Mouse (Mus musculus) kidney, postnatal 10 days (tissue): ENCODE measurements around the gene Tstd1.

Experiments
- DNase-seq: peaks from one replicate; pipeline ENCODE4 v3.0.0; 2021; ENCODE audit warnings: mixed read lengths

The Tstd1 gene

GRCm38 (mm10) chr1:171419905-171420304, 1.2 kb downstream of the Tstd1 start:
- no peak for DNase-seq

GRCm38 (mm10) chr1:171422504-171423095, 3.9 kb downstream of the Tstd1 start:
- DNase-seq, result no peak

- no peak for DNase-seq
These were observed 6.0 kb downstream of the Tstd1 start for GRCm38 (mm10) chr1:171424638-171425037.

- DNase-seq, result no peak
These were observed 6.5 kb downstream of the Tstd1 start for GRCm38 (mm10) chr1:171425126-171425525.

GRCm38 (mm10) chr1:171432158-171432557, 13.5 kb downstream of the Tstd1 start:
- no peak for DNase-seq

- DNase-seq, result no peak
These were observed 16.7 kb downstream of the Tstd1 start for GRCm38 (mm10) chr1:171435288-171435814.

DNA sequence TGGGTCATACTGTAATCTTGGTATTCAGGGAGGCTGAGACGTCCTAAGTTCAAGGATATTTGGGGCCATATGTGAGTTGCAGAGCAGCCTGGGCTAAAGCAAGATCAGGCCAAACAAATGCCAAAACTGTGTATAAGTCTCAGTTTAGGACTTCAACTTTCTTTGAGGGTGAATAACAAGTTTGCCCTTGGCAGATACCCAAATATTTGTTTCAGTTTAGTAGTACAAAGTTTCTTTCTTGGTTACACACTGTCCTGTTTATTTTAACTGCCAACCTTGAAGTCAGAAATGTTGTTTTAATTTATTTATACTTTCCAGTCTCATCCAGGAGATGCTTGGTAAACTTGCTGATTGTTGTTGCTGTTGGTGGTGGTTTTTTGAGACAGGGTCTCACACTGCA, 17.3 kb downstream of the Tstd1 start:
- no peak for DNase-seq

DNA sequence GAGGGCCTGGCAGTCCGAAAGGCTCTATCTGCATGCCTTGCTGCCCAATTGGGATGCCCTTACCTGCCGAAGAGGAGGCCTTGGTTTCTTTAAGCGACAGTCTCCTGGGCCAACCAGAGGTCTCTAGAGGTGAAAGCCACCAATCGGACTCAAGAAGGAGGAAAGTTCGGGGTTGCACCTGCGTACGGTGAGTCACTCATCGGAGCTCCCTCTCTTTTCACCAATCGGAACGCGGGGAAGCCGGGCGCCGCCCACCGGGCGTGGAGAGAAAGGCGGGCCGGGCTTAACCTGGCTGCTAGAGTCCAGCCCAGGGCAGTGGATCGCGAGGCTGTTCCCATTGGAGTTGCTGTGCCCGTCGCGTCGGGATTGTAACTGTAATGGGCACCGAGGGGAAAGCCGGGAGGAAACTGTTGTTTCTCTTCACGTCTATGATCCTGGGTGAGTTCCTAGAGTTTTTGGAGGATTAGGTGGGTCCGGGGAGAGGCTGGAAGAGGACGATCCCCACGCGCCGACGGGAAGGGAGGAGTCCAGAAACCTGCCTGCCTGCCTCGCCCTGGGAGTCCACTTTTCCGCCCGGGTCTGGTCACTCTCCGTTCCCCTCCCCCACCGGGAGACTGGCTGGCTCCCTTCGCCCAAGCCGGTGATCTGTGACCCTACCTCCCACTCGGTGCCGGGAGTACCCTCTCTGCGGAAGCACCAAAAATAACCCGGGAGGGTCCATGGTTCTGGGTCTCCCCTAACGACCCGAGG, 18.8 kb downstream of the Tstd1 start, which contains the start of gene F11r:
F11r (plus strand) TSS at position 272 of the 750 bp plus-strand sequence.
- peak; percentile 96 for DNase-seq

DNA sequence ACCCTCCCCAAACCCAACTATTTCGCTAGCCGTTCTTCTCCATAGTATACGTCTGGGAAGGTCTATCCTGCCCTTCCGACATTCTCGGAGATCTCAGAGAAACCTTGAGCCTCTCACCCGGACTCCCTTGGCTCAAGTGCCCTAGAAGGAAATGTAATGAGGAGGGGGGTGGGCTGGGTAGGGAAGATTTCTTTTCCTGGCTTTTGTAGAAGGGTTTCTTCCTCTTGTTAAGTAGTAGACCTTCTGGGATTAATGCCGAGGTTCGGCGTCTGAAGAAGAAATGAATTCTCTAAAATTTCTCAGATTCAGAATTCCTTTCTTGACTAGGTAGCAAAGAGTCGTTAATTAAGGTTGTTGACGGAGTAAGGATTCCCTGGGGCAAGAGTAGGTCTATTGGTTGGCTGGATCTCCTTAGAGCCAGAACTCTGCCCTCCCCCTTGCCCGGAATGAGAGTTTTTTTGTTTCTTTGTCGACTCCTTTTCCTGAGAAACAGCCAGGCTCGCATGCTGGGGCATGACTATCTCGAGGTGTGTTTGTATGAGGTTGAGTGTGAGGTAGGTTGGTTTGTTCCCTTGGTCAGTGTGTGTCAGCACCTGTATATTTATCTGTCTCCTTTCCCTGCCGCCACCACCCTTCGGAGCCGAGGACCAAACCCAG, 19.5 kb downstream of the Tstd1 start:
- peak; percentile 41 for DNase-seq

DNA sequence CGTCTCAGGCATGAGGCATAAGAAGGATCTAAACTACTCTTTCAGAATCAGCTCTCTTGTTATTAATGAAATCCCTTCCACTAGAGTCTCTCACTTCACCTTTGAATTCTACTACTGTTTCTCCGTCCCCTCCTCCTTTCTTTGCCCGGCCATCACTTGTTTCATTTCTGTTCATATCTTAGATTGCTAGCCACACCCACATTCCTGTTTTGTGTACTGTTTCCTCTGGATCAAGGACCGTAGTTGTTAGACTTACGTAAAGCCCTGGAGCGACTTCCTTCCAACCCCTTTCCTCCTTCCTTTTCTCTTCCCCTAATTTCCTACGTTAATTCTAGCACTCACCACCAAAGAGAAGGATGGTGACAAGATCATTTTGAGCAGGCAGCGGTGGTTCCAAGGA, 20.4 kb downstream of the Tstd1 start:
- DNase-seq, result no peak

GRCm38 (mm10) chr1:171440025-171440725, 21.5 kb downstream of the Tstd1 start:
- peak; percentile 88 for DNase-seq

- peak; percentile 64 for DNase-seq
These were observed 23.1 kb downstream of the Tstd1 start for GRCm38 (mm10) chr1:171441466-171442412.

- peak; percentile 52 for DNase-seq
These were observed 23.7 kb downstream of the Tstd1 start for GRCm38 (mm10) chr1:171442413-171442760.

- no peak for DNase-seq
These were observed 26.4 kb downstream of the Tstd1 start for GRCm38 (mm10) chr1:171445050-171445449.

- no peak for DNase-seq
These were observed 28.2 kb downstream of the Tstd1 start for GRCm38 (mm10) chr1:171446854-171447253.

DNA sequence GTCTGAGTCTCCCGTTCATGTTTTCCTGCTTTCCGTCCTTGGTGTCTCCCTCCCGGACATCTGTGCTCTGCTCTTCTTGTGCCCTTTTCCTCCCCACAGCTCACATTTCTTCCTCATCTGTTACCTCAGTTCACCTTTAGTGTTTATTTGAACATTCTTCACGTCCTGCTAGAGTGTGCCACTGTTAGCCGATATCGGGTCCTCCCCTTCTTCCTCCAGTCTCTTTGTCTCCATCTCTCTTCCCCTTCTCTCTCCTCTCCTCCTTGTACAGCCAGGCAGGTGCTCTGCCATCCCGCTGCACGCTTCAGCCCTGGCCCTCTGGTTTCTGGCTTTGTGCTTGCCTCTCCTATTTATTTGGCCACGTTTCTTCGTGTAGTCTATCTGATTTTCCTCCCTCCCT, 29.0 kb downstream of the Tstd1 start:
- DNase-seq, result no peak

GRCm38 (mm10) chr1:171450062-171450461, 31.4 kb downstream of the Tstd1 start:
- DNase-seq, result peak; percentile 19

DNA sequence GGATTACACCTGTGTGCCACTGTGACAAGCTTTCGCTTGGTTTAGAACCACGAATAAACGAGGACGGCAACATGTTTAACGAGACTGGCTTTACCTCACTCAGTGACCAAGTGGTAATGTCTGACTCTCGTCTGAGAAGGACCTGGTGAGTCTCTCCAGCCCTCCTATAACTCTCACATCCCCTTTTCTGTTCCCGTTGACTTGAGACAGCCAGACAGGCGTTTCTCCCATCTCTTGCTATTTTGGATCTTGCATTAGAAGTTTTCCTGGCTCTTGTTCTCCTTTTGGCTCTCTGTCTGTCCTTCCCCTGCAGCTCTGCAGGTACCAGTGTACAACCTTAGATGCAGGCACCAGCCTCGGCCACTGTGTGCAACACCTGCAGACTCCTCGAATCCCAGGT, 32.3 kb downstream of the Tstd1 start:
- no peak for DNase-seq

DNA sequence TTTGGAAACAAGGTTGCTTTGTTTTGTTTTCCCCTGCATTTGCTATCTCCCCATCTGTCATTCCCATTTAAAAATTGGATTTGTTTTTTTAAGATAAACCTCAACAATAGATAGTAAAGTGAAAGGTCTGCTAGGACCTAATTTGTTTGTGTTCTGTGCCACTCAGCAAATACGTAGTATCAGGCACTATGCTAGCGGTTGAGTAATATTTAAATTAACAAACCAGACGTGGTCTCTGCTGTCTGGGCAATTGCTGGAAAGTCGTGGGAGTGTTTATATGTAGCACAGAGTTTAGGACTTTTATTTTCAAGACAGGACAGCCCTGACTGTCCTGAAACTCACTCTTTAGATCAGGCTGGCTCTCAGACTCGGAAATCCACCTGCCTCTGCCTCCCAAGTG, 33.9 kb downstream of the Tstd1 start:
- DNase-seq, result no peak

- DNase-seq, result no peak
These were observed 34.3 kb downstream of the Tstd1 start for GRCm38 (mm10) chr1:171452923-171453322.

DNA sequence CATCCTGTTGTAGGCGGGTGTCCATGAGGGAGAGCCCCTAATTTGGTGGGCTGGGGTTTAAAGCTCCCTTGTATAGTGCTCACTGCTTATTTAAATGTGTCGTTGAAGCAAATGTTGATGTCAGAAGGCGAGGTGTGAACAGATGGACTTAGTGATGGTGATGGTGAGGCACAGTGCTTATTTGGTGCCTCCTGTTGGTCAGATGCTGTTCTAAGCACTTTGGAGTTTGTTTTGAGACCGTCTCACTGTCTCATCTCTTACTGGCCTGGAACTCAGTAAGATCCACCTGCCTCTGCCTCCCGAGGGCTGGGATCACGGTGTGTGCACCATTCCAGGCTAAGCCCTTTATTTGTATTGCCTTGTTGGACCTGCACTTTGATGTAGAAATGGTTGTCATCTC, 36.3 kb downstream of the Tstd1 start:
- DNase-seq, result no peak

- DNase-seq, result no peak
These were observed 38.9 kb downstream of the Tstd1 start for GRCm38 (mm10) chr1:171457568-171457967.
